22 mouse cellular contexts compared by ENCODE assay signal in genomic region chr16:94906026-94906425, GRCm38 (mm10).
DNase-seq lines count a peak whose midpoint lies in the region; ATAC-seq lines count a peak whose summit lies in the region.
"Had no signal": no experiment of that assay in that cellular context is flagged by ENCODE, and none has a peak within 500 bp of the region (broad histone marks: within the 10 kb centered on the region; RNA-seq: fewer than 3 reads in every experiment).

No protein-coding gene starts in this region.

- peak; percentile 36 to 55 for DNase-seq in cerebellum, postnatal 25 days
- no peak for DNase-seq in cerebellum, adult 9-10 months
- peak; percentile 88 for DNase-seq in right cerebral cortex, adult 18-20 months
- DNase-seq in right cerebral cortex, postnatal 4 days, result no peak
- DNase-seq in left cerebral cortex, postnatal 36 days (ENCODE audit: low spot score in 2 of 2), result peak; percentile 76 to 79
- peak; percentile 90 for DNase-seq in telencephalon, adult 2 months (ENCODE audit: low read depth, low spot score)
- no peak for DNase-seq in adrenal gland, postnatal 4 days (ENCODE audit: low spot score in 2 of 2)
- DNase-seq: adrenal gland, postnatal 14 days; kidney, adult 8-10 months; kidney, postnatal 10 days; liver; lung, postnatal 36 days; thymus, postnatal 25 days had no signal

- no peak for ATAC-seq in intestine, embryonic 16.5 days
- ATAC-seq: CD4-positive, CD25-positive, alpha-beta regulatory T cell, adult 4 months; forebrain, embryonic 14.5 days; midbrain, embryonic 13.5 days had no signal

- H3K4me2 ChIP-seq in intestine, embryonic 16.5 days (ENCODE audit: low read depth, low read length), result no peak overlapping the region
- H3K4me2 ChIP-seq: hindbrain, embryonic 15.5 days; liver, embryonic 15.5 days; lung, embryonic 15.5 days; midbrain, embryonic 13.5 days had no signal

- H3K36me3 ChIP-seq in intestine, embryonic 16.5 days (ENCODE audit: control insufficient read depth, insufficient read depth, low read length), result no peaks in the 10 kb centered on the region
- H3K36me3 ChIP-seq: hindbrain, embryonic 15.5 days; limb, embryonic 10.5 days; liver, embryonic 15.5 days; lung, embryonic 15.5 days; midbrain, embryonic 13.5 days had no signal

- H3K27ac ChIP-seq in intestine, embryonic 16.5 days (ENCODE audit: low read length), result no peak overlapping the region
- H3K27ac ChIP-seq: hindbrain, embryonic 15.5 days; limb, embryonic 10.5 days; liver, embryonic 15.5 days; lung, embryonic 15.5 days; midbrain, embryonic 13.5 days had no signal

- no peaks in the 10 kb centered on the region for H3K27me3 ChIP-seq in intestine, embryonic 16.5 days (replicated peaks; ENCODE audit: control insufficient read depth, insufficient read depth, low read length)
- H3K27me3 ChIP-seq: hindbrain, embryonic 15.5 days; liver, embryonic 15.5 days; lung, embryonic 15.5 days; midbrain, embryonic 13.5 days had no signal

- no peaks in the 10 kb centered on the region for H3K4me1 ChIP-seq in intestine, embryonic 16.5 days (ENCODE audit: control insufficient read depth, insufficient read depth, low read length)
- H3K4me1 ChIP-seq: hindbrain, embryonic 15.5 days; liver, embryonic 15.5 days; lung, embryonic 15.5 days had no signal

- intact Hi-C loops in left cerebral cortex, postnatal 36 days (cut with DNase I), result no loop called here

- H3K9ac ChIP-seq in intestine, embryonic 16.5 days (ENCODE audit: low read depth, low read length), result no peak overlapping the region
- H3K9ac ChIP-seq: hindbrain, embryonic 15.5 days; liver, embryonic 15.5 days; lung, embryonic 15.5 days; midbrain, embryonic 13.5 days had no signal

- H3K4me3 ChIP-seq in intestine, embryonic 16.5 days (ENCODE audit: low read length), result no peak overlapping the region
- H3K4me3 ChIP-seq: hindbrain, embryonic 15.5 days; limb, embryonic 10.5 days; liver, embryonic 15.5 days; lung, embryonic 15.5 days; megakaryocyte, embryonic 14.5 days; midbrain, embryonic 13.5 days had no signal

- 91% methylated on average over 4 of the region's 4 CpGs for WGBS in intestine, embryonic 16.5 days

- H3K9me3 ChIP-seq in intestine, embryonic 16.5 days (ENCODE audit: control insufficient read depth, low read length), result no peaks in the 10 kb centered on the region
- H3K9me3 ChIP-seq: hindbrain, embryonic 15.5 days; limb, embryonic 10.5 days; liver, embryonic 15.5 days; lung, embryonic 15.5 days; megakaryocyte, embryonic 14.5 days; midbrain, embryonic 13.5 days had no signal

Comparison
In these comparisons a context has a peak if more than half of its experiments do, and no peak if none do; other contexts are left out.
1. DNase-seq: peak in cerebellum, postnatal 25 days (2 of 2), right cerebral cortex, adult 18-20 months (single experiment), left cerebral cortex, postnatal 36 days (2 of 2) and telencephalon, adult 2 months (single experiment); none in cerebellum, adult 9-10 months (single experiment), right cerebral cortex, postnatal 4 days (single experiment) and adrenal gland, postnatal 4 days (0 of 2).